Mouse (Mus musculus) cerebellum, adult 2 months (tissue): ENCODE data around the gene Ninj2.

Experiments used
- CTCF ChIP-seq: fragments of 200-500 bp; IDR thresholded peaks from 2 replicates; pipeline ENCODE4 v1.5.1; 2011; ENCODE audit warnings: low read depth, mild to moderate bottlenecking, control low read depth, low read length, moderate library complexity, borderline replicate concordance; ENCODE audit not compliant: insufficient read depth
- POLR2A ChIP-seq: fragments of 200-500 bp; IDR thresholded peaks from 2 replicates; pipeline ENCODE4 v1.6.1; 2011; ENCODE audit warnings: low read length, control low read depth, borderline replicate concordance; ENCODE audit not compliant: insufficient read depth

DNA sequence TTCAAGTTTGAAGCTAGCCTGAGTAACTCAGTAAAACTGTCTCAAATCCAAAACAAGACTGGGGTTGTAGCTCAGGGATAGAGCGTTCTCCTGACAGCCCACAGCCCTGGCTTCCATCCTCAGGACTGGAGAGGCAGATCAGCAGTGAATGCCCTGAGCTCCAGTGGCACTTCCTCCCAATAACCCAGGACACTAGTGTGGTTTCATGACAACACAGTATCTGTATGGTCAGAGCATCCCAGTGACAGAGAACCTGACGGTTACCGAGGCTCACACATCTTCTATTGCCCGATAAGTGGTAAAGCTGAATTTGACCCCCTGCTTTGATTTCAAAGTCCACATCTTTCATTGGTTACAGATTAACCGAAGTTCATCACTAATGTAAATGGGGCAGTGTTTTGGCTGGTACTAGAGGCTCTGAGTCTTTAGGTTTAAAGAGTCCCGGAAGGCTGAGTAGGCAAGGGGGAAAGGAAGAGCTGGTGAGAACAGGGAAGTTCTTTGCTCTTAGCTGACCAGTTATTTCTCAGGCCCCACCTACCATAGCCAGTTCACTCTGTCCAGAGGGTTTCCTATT is 81.0 kb downstream of the Ninj2 start:
- TF ChIP-seq CTCF: no peak
- no peak for TF ChIP-seq POLR2A
